Mouse (Mus musculus) embryonic stem cell, embryonic (primary cell): ENCODE measurements around the gene Twf2.

Experiments used
- CTCF ChIA-PET, 4 experiments: fragments of 300-600 bp in 2 of 4; fragments of 350-600 bp in 2 of 4; sonication (Branson Sonifier 250); formaldehyde crosslinking; loops; one replicate each; lab custom pipeline; 2022; ENCODE audit warnings: inconsistent platforms in 2 of 4; lab: Charles Lee
- POLR2A ChIA-PET, 4 experiments: fragments of 300-600 bp in 2 of 4; fragments of 350-600 bp in 2 of 4; sonication (Branson Sonifier 250); formaldehyde crosslinking; loops; one replicate each; lab custom pipeline; 2022; ENCODE audit warnings: antibody characterized with exemption in 4 of 4, inconsistent platforms in 1 of 4; lab: Charles Lee

Gene Twf2

DNA sequence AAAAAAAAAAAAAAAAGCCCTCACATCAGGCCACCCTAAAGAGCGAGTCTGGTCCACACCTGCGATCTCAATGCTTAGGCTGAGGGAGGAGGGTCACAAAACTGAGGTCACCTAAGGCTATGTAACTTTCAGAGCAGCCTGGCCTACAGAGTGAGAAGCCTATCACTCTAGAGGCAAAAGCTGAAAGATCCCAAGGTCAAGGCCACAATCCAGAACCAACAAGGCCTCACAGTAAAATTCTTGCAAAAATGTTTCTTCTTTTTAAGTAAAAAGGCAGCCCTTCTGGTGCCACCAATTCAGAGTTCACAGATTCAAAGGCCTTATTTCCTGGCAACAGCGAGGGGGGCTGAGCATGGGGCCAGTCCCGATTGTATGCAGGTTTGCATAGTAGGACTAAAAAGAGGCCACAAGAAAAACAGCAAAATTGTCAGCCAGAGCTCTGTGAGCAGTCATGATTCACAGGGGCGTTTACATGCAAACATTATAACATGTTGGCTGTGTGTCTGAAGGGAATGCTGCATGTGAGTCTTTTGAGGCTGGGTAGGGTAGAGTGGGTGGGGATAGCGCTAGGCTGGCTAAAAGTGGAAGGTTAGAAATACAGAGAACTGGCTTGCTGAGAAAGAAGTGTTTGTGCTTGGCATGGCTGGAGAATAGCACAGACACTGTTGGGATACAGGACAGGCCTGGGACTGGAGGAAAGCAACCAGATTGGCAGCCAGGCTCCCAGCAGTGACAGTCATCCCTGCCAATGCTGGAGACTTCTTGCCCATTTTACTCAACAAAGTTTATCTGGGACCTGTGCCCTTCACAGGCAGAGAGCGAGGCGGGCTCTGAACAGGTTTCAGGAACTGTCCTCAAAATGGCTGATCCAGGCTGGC lies 8.7 kb upstream of the Twf2 start:
- CTCF ChIA-PET: interaction anchor here in 2 of 4 experiments (0.6 to 4.7 kb wide), 3 partner anchors 17 to 236 kb away, joined by 3 to 22 read pairs (median 4); no protein-coding TSS in a partner anchor
- POLR2A ChIA-PET: interaction anchor here in 3 of 4 experiments (0.5 to 23.6 kb wide), 15 partner anchors 9 to 869 kb away, joined by 3 to 761 read pairs (median 4); partner anchors contain the start of genes Wdr82 (in 3 of the 3), Twf2 (in 2 of the 3), Pcbp4 (in 1 of the 3) and Rpl29 (in 1 of the 3)

- CTCF ChIA-PET: interaction anchor here in 3 of 4 experiments (0.5 to 3.3 kb wide), 3 partner anchors 16 to 451 kb away, joined by 6 to 25 read pairs (median 19); no protein-coding TSS in a partner anchor
- POLR2A ChIA-PET: interaction anchor here (0.6 to 23.6 kb wide), 15 partner anchors 9 to 237 kb away, joined by 3 to 761 read pairs (median 4); partner anchors contain the start of genes Wdr82 (in 2 of the 4) and Poc1a (in 1 of the 4)
Measured at GRCm38 (mm10) chr9:106195693-106196092, 7.2 kb upstream of the Twf2 start.

DNA sequence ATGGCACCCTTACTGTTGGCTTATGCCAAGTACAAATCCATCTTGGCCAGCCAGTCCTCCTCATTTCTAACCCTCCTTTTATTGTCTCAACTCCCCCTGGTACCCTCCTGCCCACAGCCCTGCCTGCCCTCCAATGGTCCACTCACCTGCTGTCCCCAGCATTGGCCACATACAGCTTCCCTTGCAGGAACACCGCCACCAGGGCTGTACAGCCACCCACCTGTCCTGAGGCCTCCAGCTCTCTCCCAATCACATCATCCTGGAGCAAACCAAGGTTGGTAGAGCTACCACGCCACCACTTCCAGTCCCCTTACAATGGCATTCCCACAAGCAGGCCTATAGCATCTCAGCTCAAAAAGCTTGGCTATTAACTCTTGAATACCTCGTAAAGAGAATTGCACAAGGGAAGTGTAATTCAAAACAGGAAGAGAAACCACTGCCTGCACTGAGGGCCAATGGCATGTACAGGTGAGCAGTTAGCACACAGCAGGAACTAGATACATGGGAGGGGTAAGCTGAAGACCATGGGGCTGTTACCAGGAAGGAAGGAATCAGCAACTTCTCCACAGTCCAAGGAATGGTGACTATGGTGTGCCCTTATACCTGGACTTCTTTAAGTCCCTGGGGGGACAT lies 5.7 kb upstream of the Twf2 start:
- ChIA-PET POLR2A (interaction anchor here (0.7 to 23.6 kb wide), 19 partner anchors 8 to 238 kb away, joined by 3 to 761 read pairs (median 4); partner anchors contain the start of genes Wdr82 (in 2 of the 4) and Alas1 (in 1 of the 4)), CTCF (interaction anchor here in 2 of 4 experiments (1.4 to 3.3 kb wide), 3 partner anchors 14 to 17 kb away, joined by 3 to 25 read pairs (median 19); no protein-coding TSS in a partner anchor)

DNA sequence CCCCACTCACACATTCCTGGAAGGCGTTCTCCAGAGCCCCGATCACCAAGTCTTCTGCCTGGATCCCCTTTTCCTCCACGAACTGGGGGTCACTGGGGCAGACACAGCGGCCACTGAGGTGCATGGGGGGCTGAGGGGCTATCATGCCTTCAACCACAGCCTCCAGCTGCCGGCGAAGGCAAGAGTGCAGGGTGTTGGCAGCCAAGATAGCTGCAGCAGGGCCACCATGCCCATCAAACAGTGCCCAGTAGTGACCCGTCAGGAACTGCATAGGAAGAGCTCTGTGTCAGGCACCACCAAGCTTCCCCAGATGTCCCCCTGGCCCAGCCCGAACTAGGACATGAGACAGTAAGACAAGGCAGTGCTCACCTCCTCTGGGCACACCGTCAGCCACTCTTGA lies 5.2 kb upstream of the Twf2 start:
- CTCF ChIA-PET: interaction anchor here in 2 of 4 experiments (0.8 to 3.3 kb wide), 3 partner anchors 14 to 16 kb away, joined by 3 to 25 read pairs (median 3); no protein-coding TSS in a partner anchor
- POLR2A ChIA-PET: interaction anchor here in 3 of 4 experiments (0.7 to 23.6 kb wide), 19 partner anchors 8 to 241 kb away, joined by 3 to 761 read pairs (median 4); partner anchors contain the start of genes Wdr82 (in 2 of the 3), Acy1 (in 1 of the 3) and Alas1 (in 1 of the 3)

DNA sequence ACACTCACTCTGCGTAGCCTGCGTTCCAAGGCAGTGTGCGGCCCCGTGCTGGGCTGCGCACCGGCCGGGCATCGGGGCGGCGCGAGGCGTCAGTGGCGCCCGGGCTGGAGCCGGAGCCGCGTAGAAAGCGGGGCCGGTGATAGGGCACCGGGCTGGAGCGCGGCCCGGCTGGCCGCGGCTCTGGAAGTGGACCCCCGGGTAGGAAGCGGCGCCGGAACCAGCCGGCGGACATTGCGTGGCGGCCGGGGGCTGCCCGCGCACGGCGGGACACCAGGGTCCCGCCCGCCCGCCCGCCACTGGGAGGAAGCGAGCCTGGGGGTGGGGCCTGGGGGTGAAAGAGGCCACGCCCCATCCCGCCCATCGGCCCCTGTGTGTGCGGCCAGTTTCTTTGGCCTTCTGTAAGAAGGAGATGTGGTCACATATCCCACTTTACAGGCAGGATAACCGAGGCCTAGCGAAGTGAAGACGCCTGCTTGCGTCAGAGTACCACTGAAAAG lies 3.9 kb upstream of the Twf2 start:
- CTCF ChIA-PET: interaction anchor here in 2 of 4 experiments (1.1 to 1.9 kb wide), 3 partner anchors 13 to 19 kb away, joined by 3 to 13 read pairs (median 6); no protein-coding TSS in a partner anchor
- POLR2A ChIA-PET: interaction anchor here in 3 of 4 experiments (0.7 to 23.6 kb wide), 18 partner anchors 8 to 239 kb away, joined by 3 to 761 read pairs (median 8); partner anchors contain the start of genes Wdr82 (in 3 of the 3), Acy1 (in 1 of the 3) and Rpl29 (in 1 of the 3)

GRCm38 (mm10) chr9:106199535-106200272 lies 3.2 kb upstream of the Twf2 start, which contains the start of gene Ppm1m:
TSS of gene Ppm1m (minus strand) at chr9:106199746.
- POLR2A ChIA-PET: interaction anchor here in 3 of 4 experiments (0.5 to 2.5 kb wide), 21 partner anchors 9 to 239 kb away, joined by 3 to 27 read pairs (median 5); partner anchors contain the start of genes Wdr82 (in 3 of the 3), Acy1 (in 1 of the 3) and Rpl29 (in 1 of the 3)
- CTCF ChIA-PET: interaction anchor here in 3 of 4 experiments (1.1 to 1.9 kb wide), 4 partner anchors 12 to 19 kb away, joined by 3 to 13 read pairs (median 6); no protein-coding TSS in a partner anchor

- ChIA-PET POLR2A (interaction anchor here in 3 of 4 experiments (0.5 to 6.5 kb wide), 19 partner anchors 9 to 578 kb away, joined by 3 to 94 read pairs (median 13); partner anchors contain the start of genes Wdr82 (in 3 of the 3), Acy1 (in 2 of the 3) and Rpl29 (in 1 of the 3)), CTCF (interaction anchor here in 2 of 4 experiments (1.4 to 2.6 kb wide), 4 partner anchors 10 to 45 kb away, joined by 7 to 36 read pairs (median 14); no protein-coding TSS in a partner anchor)
Measured at GRCm38 (mm10) chr9:106201895-106202294, 1.0 kb upstream of the Twf2 start.

DNA sequence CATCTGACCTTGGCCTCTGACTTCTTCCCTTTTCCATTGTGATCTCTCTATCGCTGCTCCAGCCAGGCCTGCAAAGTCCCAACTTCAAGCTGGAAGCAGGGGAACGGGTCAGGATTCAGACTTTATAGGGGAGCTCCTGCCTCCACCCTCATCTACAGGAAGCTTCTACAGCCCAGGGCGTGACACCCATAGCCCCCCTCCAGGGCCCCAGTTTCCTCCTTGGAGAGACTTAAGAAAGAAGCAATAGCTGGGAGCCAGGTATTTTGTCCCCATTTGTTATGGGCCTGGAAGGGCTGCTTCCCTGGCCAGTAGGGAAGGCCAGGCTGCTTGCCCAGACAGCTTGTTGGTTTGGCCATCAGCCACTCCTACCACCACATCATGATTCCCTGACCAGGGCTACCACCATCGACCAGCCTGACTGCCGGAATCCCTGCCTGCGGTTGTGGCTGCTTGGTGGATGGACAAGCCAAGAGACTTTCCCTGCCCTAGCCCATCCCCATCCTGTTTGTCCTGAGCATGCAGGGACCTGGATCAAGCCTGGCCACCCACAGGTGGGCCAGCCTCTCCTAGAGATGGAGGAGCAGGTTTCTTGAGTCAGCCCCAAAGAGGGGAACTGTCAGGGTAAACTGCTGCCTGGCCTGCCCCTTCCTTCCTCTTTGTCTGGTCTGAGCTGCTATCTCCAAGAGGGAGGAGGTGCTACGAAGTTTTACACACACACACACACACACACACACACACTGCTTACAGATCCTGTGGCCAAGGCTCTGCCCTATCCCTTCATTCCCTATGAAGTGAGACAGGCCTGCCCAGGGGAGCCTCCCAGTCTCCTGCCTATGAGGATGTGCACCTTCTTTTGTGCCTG lies 1.3 kb downstream of the Twf2 start:
- POLR2A ChIA-PET: interaction anchor here (0.5 to 6.5 kb wide), 22 partner anchors 8 to 770 kb away, joined by 3 to 94 read pairs (median 10); partner anchors contain the start of genes Wdr82 (in 2 of the 4), Abhd14a (in 1 of the 4), Abhd14b (in 1 of the 4) and Dusp7 (in 1 of the 4)
- CTCF ChIA-PET: interaction anchor here in 3 of 4 experiments (0.6 to 2.6 kb wide), 4 partner anchors 8 to 1470 kb away, joined by 3 to 36 read pairs (median 4); no protein-coding TSS in a partner anchor

DNA sequence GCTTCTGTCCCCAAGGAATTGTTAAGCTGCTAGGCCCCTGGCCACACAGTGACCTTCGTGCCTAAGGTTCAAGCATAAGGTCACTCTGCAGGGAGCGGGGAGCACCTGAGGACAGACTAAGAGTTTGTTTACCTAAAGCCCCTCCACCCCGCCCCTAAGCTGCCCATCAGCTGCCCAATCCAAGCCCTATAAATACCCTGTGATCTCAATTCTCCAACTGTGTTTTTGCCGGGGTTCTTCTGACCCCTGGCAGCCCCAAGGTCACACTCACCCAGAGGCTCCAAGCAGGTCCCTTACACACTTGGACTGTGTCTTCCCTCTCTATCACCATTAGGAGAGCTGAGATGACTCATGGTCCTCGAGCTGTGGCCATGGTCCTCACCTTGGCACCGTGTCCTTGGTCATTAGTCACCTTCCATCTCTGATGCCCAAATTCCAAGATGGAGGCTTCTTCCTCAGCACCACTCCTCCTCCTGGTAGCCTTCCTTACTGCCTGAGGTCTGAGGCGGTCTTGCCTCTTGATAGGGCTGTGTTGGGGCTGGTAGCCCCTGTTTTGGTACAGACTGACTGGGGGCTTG lies 2.9 kb downstream of the Twf2 start:
- ChIA-PET CTCF (interaction anchor here in 2 of 4 experiments (0.6 to 1.3 kb wide), 2 partner anchors 57 to 379 kb away, joined by 3 read pairs; no protein-coding TSS in a partner anchor), POLR2A (interaction anchor here in 3 of 4 experiments (0.6 to 6.5 kb wide), 19 partner anchors 9 to 1401 kb away, joined by 3 to 94 read pairs (median 3); partner anchors contain the start of genes Wdr82 (in 3 of the 3), Abhd14a (in 1 of the 3), Abhd14b (in 1 of the 3) and Acy1 (in 1 of the 3))

DNA sequence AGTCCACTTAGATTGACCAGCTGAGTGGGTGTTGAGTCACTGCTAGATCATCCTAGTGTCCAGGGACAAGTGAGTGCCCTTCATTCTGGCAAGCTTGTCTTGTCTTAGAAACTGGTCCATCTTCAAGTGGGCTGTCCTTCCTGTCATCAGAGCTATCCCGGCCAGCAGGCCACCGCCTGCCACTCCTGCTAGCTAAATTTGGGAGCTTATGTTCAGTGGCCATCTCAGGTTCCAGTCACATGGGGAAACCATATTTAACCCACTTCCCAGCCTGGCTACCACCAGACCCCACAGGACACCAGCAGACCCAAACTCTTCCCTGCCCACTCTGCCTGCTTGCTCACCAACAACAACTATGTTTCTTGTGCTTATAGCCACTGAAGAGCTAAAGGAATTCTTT lies 3.6 kb downstream of the Twf2 start:
- CTCF ChIA-PET: interaction anchor here in 2 of 4 experiments (0.5 to 1.3 kb wide), 2 partner anchors 58 to 235 kb away, joined by 3 read pairs; no protein-coding TSS in a partner anchor
- POLR2A ChIA-PET: interaction anchor here in 3 of 4 experiments (0.8 to 6.5 kb wide), 16 partner anchors 9 to 161 kb away, joined by 3 to 94 read pairs (median 4); partner anchors contain the start of genes Wdr82 (in 2 of the 3) and Glyctk (in 1 of the 3)

DNA sequence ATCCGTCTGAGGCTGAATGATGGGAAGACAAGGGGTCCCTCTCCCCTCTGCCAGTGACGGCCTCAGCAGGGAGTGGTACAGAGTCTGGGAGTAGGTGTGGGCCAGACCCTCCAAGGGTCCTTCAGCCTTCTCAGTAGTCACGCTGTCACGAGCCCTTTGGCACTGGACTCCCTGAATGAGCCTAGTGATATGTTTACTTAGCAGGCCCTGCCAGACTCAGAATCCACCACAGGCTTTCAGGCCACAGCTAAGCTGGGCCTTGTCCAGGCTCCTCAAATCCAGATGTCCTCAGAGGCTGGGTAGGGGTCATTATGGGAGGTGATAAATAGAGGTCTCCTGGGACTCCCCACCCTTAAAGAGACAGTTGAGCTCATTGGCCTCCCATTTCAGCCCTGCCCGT lies 5.3 kb downstream of the Twf2 start:
- POLR2A ChIA-PET: interaction anchor here in 2 of 4 experiments (0.6 to 5.5 kb wide), 9 partner anchors 10 to 57 kb away, joined by 3 to 203 read pairs (median 3); partner anchors contain the start of gene Wdr82 (in 2 of the 2)
- CTCF ChIA-PET: interaction anchor here in 1 of 4 experiments (0.6 kb wide), 1 partner anchor 45 kb away, joined by 4 read pairs; no protein-coding TSS in a partner anchor

GRCm38 (mm10) chr9:106209954-106210353 lies 7.0 kb downstream of the Twf2 start:
- POLR2A ChIA-PET: interaction anchor here (0.6 to 5.5 kb wide), 22 partner anchors 9 to 669 kb away, joined by 3 to 203 read pairs (median 11); partner anchors contain the start of genes Wdr82 (in 4 of the 4), Rpl29 (in 2 of the 4), Glyctk (in 1 of the 4) and Poc1a (in 1 of the 4)
- CTCF ChIA-PET: interaction anchor here in 2 of 4 experiments (0.6 to 3.5 kb wide), 5 partner anchors 13 to 293 kb away, joined by 3 to 30 read pairs (median 22); partner anchors contain the start of gene Glyctk (in 1 of the 2)

GRCm38 (mm10) chr9:106210853-106211609 lies 8.1 kb downstream of the Twf2 start:
- POLR2A ChIA-PET: interaction anchor here (0.6 to 5.5 kb wide), 86 partner anchors 8 to 1839 kb away, joined by 3 to 203 read pairs (median 5); partner anchors contain the start of genes Twf2 (in 4 of the 4), Wdr82 (in 4 of the 4), Acy1 (in 3 of the 4) and Poc1a (in 3 of the 4)

More at GRCm38 (mm10) chr9:106210853-106211609, 8.1 kb downstream of the Twf2 start:
- CTCF ChIA-PET: interaction anchor here (0.5 to 3.6 kb wide), 91 partner anchors 8 to 1248 kb away, joined by 3 to 61 read pairs (median 6); partner anchors contain the start of genes Parp3 (in 4 of the 4), Twf2 (in 4 of the 4), Wdr82 (in 3 of the 4) and Glyctk (in 2 of the 4)
